Mouse (Mus musculus): ENCODE measurements around the gene Gm20503. TPM values are rescaled to one million over a fixed set of nuclear protein-coding genes. Genes with fewer than 3 reads are reported as not detected.

Gm20503 gene
- polyA plus RNA-seq (2015; fragmentation: Illumina TruSeq; extraction: RNeasy Lipid Tissue Mini Kit (QIAGEN cat#74804); ENCODE audit: low read depth, low replicate concordance): not detected

DNA sequence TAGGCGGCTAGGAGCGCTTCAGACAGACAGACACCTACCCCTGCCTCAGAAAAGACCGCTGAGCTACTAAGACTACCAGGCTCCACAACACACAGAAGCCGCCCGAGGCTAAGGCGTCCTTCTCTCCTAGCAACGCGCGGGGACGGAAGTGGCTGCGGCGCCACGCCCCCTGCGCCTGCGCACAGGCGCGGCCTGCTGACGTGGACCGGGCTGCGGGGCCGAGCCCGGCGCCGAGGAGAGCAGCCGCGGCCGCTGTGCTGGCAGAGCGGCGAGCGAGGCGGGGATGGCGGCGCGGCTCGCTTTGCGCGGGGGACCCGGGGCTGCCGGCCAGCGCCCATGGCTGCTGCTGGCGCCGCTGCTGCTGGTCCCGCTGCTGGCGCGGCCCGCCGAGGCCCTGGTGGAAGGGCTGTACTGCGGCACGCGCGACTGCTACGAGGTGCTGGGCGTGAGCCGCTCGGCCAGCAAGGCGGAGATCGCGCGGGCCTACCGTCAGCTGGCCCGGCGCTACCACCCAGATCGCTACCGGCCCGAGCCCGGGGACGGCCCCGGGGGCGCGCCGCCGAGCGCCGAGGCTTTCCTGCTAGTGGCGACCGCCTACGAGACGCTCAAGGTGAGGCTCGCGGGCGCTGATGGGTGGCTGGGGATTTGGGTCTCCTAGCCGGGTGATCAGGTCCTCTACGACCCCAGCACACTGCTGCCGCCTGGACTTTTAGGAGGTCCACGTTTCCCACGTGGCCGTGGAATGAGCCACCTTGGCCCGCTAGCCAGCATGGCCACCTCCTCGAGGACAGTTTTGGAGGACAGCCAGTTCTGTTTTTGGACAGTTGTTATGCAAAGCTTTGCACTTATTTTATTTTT, at the start of gene Gm20503:
TSS of gene Gm20503 (plus strand) at position 263 of the 858 bp plus-strand sequence.

DNA sequence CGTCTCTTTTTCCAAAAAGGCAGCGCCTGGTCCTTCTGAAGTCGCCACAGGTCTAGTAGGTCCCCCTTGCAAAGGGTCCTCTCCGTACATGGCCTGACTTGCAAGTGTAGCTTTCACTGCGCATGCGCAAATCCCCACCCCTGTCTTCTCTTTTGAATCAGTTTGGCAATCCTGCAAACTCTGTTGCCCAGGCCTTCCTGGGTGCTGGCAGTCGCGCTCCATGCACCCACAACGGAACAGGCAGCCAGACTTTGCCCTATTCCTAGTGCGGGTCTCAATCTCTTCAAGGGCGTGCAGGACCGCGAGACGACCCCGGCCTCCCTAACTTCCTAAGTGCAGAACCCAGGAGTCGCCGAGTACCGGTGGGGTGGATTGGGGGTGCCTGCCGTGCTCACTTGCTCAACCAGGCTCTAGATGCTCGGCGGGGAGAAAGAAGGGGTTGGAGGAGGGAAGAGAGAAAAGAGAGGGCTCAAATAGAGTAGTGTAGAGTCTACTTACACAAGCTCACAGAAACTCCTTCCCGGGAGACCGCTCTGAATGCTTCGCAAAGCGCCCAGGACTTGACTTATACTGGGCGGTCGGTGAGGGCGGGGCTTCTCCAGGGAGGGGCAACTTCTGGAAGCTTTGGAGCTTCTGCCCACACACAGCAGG, 16.3 kb upstream of the Gm20503 start, which contains the start of gene Ptgr1:
TSS of gene Ptgr1 (minus strand) at position 580 of the 651 bp plus-strand sequence.

GRCm38 (mm10) chr4:58994762-58995161, 8.2 kb upstream of the Gm20503 start, which contains the start of gene Dnajc25:
Dnajc25 (plus strand) TSS chr4:58995062.

GRCm38 (mm10) chr4:59034918-59035785, 32.1 kb downstream of the Gm20503 start, which contains the start of gene Gng10:
Gng10 (plus strand) TSS chr4:59035088.

Other genes starting within 250 kb of the Gm20503 start
- gene Olfr267, start 215.5 kb upstream of the Gm20503 start, polyA plus RNA-seq (2015; fragmentation: Illumina TruSeq; extraction: RNeasy Lipid Tissue Mini Kit (QIAGEN cat#74804); ENCODE audit: low read depth, low replicate concordance): not detected
- 61.9 TPM for gene Ecpas, start 90.5 kb upstream of the Gm20503 start, polyA plus RNA-seq (2015; fragmentation: Illumina TruSeq; extraction: RNeasy Lipid Tissue Mini Kit (QIAGEN cat#74804); ENCODE audit: low read depth, low replicate concordance)
- gene Zkscan16, start 59.6 kb upstream of the Gm20503 start, polyA plus RNA-seq (2015; fragmentation: Illumina TruSeq; extraction: RNeasy Lipid Tissue Mini Kit (QIAGEN cat#74804); ENCODE audit: low read depth, low replicate concordance): 24.0 TPM
- 1.1 TPM for gene Ptgr1, start 16.1 kb upstream of the Gm20503 start, polyA plus RNA-seq (2015; fragmentation: Illumina TruSeq; extraction: RNeasy Lipid Tissue Mini Kit (QIAGEN cat#74804); ENCODE audit: low read depth, low replicate concordance)
- gene Dnajc25, start 8.1 kb upstream of the Gm20503 start, polyA plus RNA-seq (2015; fragmentation: Illumina TruSeq; extraction: RNeasy Lipid Tissue Mini Kit (QIAGEN cat#74804); ENCODE audit: low read depth, low replicate concordance): 3.7 TPM
- gene Gng10, start 31.9 kb downstream of the Gm20503 start, polyA plus RNA-seq (2015; fragmentation: Illumina TruSeq; extraction: RNeasy Lipid Tissue Mini Kit (QIAGEN cat#74804); ENCODE audit: low read depth, low replicate concordance): 90.5 TPM
- not detected for gene AI481877, start 135.8 kb downstream of the Gm20503 start, polyA plus RNA-seq (2015; fragmentation: Illumina TruSeq; extraction: RNeasy Lipid Tissue Mini Kit (QIAGEN cat#74804); ENCODE audit: low read depth, low replicate concordance)
- gene Ugcg, start 186.0 kb downstream of the Gm20503 start, polyA plus RNA-seq (2015; fragmentation: Illumina TruSeq; extraction: RNeasy Lipid Tissue Mini Kit (QIAGEN cat#74804); ENCODE audit: low read depth, low replicate concordance): 46.5 TPM

All from brain, adult 10 weeks (tissue).